ENCODE assay signal across 10 mouse cellular contexts in the genomic region with DNA sequence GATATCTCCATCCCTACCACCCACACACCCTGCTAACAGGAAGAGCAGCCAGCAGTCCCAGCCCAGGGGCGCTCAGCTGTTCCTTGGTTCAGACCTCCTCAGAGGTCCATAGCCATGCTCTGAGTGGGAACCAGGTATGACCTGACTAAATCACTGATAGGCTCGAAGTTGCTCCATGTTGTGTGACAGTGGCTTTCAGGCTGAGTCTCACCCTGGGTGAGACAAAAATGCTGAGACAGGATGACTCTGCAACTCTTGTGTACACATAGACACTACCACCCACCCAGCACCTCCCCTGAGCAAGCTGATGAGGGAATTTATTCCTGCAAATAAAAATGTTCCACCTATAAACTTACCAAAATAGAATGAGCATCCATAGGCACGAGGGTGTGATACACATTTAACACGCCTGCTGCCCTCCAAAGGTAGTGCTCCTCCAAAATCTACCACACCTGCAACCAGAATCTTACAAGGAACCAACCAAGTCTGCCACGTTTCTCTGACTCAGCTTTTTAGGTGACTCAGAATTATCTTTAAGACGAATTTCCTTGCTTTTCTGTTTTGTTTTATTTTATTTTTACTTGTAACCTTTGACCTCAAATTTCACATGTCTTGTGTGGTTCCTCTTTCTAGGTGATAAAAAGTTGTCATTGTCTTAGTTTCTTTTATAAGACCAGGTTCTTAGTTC. TPM values are rescaled to one million over a fixed set of nuclear protein-coding genes. Genes with fewer than 3 reads are reported as not detected.
A peak's percentile ranks its signal among the peaks of the same experiment; 100 is the strongest.
DNase-seq lines count a peak whose midpoint lies in the region; ATAC-seq and TF ChIP-seq lines count a peak whose summit lies in the region.
"Had no signal": no experiment of that assay in that cellular context is flagged by ENCODE, and none has a peak within 500 bp of the region (broad histone marks: within the 10 kb centered on the region; RNA-seq: fewer than 3 reads in every experiment).

No protein-coding gene starts in this region.

- DNase-seq in left cerebral cortex, adult 18-20 months (ENCODE audit: low spot score in 2 of 2), result peak; percentile 24 to 43
- DNase-seq in left cerebral cortex, postnatal 10 days (ENCODE audit: extremely low spot score in 1 of 2, low spot score in 2 of 2), result no peak
- peak; percentile 42 for DNase-seq in MEL (ENCODE audit: low read depth, low spot score)
- peak; percentile 41 to 53 for DNase-seq in spleen, postnatal 10 days (ENCODE audit: low spot score in 2 of 2)
- no peak for DNase-seq in urinary bladder, postnatal 25 days (ENCODE audit: low spot score)
- DNase-seq in layer of hippocampus, adult 8-10 months (ENCODE audit: low spot score in 2 of 2), result no peak
- DNase-seq in adrenal gland, postnatal 36 days, result no peak
- DNase-seq: cerebellum, adult 11 months; kidney, postnatal 10 days had no signal

- H3K4me1 ChIP-seq in MEL (ENCODE audit: control insufficient read depth in 1 of 2, insufficient read depth in 2 of 2, low read length in 2 of 2), result peaks cover 0 to 12% of the 10 kb centered on the region in 2 experiments; a peak in 2 of 4 replicates

- intact Hi-C loops in left cerebral cortex, postnatal 10 days (cut with DNase I), result no loop called here

- TF ChIP-seq EP300 in MEL (IDR thresholded peaks at IDR 0.05; ENCODE audit: low read depth in 1 of 2, low read length in 2 of 2), result 0 out of 4 replicates have a peak, but pooled peaks of 1 of the 2 experiments have one; percentile 17

- TF ChIP-seq POLR2A in MEL (IDR thresholded peaks at IDR 0.05; ENCODE audit: control insufficient read depth in 1 of 2, insufficient read depth in 1 of 2, low read depth in 1 of 2, low read length in 2 of 2, poor library complexity in 1 of 2), result no peak

- no peak overlapping the region for H3K4me3 ChIP-seq in MEL (ENCODE audit: control insufficient read depth in 1 of 2, insufficient read depth in 1 of 2, low read depth in 2 of 2, low read length in 2 of 2)

- ATAC-seq in erythroblast, adult 5-6 weeks (replicated peaks; ENCODE audit: low FRiP score, poor library complexity, severe bottlenecking), result peak; percentile 92

- TF ChIP-seq CTCF in MEL (IDR thresholded peaks at IDR 0.05 in 2 of 3, conservative IDR thresholded peaks at IDR 0.05 in 1 of 3; ENCODE audit: control insufficient read depth in 1 of 3, insufficient read depth in 1 of 3, low read depth in 2 of 3, low read length in 3 of 3, poor library complexity in 1 of 3, severe bottlenecking in 1 of 3), result no peak

- peaks cover 0 to 4% of the 10 kb centered on the region in 2 experiments; a peak in 2 of 4 replicates for H3K36me3 ChIP-seq in MEL (ENCODE audit: control insufficient read depth in 1 of 2, insufficient read depth in 2 of 2, low read length in 2 of 2)

- no peak for TF ChIP-seq RAD21 in MEL (IDR thresholded peaks at IDR 0.05; ENCODE audit: low read depth, low read length)

- H3K9me3 ChIP-seq in MEL (replicated peaks; ENCODE audit: insufficient read depth, low read length), result no peaks in the 10 kb centered on the region

- H3K27me3 ChIP-seq in MEL (ENCODE audit: control insufficient read depth in 1 of 2, insufficient read depth in 2 of 2, low read length in 2 of 2), result no peaks in the 10 kb centered on the region

- no peak overlapping the region for H3K27ac ChIP-seq in MEL (ENCODE audit: control insufficient read depth, low read depth, low read length)

- H3K79me2 ChIP-seq in MEL (ENCODE audit: control insufficient read depth, insufficient read depth, low read length, poor library complexity), result no peaks in the 10 kb centered on the region

- H3K9ac ChIP-seq in MEL (ENCODE audit: control insufficient read depth, low read depth, low read length, poor library complexity, severe bottlenecking), result 0 out of 2 replicates have a peak overlapping the region, but pooled peaks have one; percentile 22

TF ChIP-seq in MEL, 35 proteins besides CTCF, POLR2A, EP300 and RAD21:
- TF ChIP-seq POLR2AphosphoS2 (IDR thresholded peaks at IDR 0.05; ENCODE audit: low read length), result no peak
- TF ChIP-seq HCFC1 (IDR thresholded peaks at IDR 0.05; ENCODE audit: low read depth, low read length), result no peak
- peak; percentile 70; the same call in 1 of the 2 replicates for TF ChIP-seq GABPA (IDR thresholded peaks at IDR 0.05; ENCODE audit: low read depth, low read length)
- no peak for TF ChIP-seq NRF1 (IDR thresholded peaks at IDR 0.05; ENCODE audit: insufficient read depth, low read depth, low read length, poor library complexity, severe bottlenecking)
- TF ChIP-seq ETS1 (IDR thresholded peaks at IDR 0.05; ENCODE audit: low read depth, low read length), result peak; percentile 29; the same call in 1 of the 2 replicates
- TF ChIP-seq MAFK (IDR thresholded peaks at IDR 0.05; ENCODE audit: borderline replicate concordance, low read depth, low read length), result no peak
- TF ChIP-seq MYC (IDR thresholded peaks at IDR 0.05; ENCODE audit: low read depth, low read length), result peak; percentile 46; the same call in 1 of the 2 replicates
- TF ChIP-seq SMC3 (IDR thresholded peaks at IDR 0.05; ENCODE audit: low read depth, low read length), result no peak
- TF ChIP-seq MAZ (IDR thresholded peaks at IDR 0.05; ENCODE audit: low read depth, low read length), result no peak
- TF ChIP-seq JUND (IDR thresholded peaks at IDR 0.05; ENCODE audit: low read depth, low read length), result no peak
- TF ChIP-seq ZKSCAN1 (IDR thresholded peaks at IDR 0.05; ENCODE audit: low read depth, low read length), result no peak
- TF ChIP-seq MEF2A (IDR thresholded peaks at IDR 0.05; ENCODE audit: extremely low read depth, insufficient replicate concordance, low read depth, low read length, poor library complexity, severe bottlenecking), result no peak
- TF ChIP-seq TCF12 (IDR thresholded peaks at IDR 0.05; ENCODE audit: low read depth, low read length), result no peak
- TF ChIP-seq MXI1 (IDR thresholded peaks at IDR 0.05; ENCODE audit: low read depth, low read length), result no peak; the same call in 1 of the 2 replicates
- TF ChIP-seq USF2 (IDR thresholded peaks at IDR 0.05; ENCODE audit: borderline replicate concordance in 1 of 2, insufficient read depth in 1 of 2, low read depth in 1 of 2, low read length in 2 of 2), result no peak
- no peak for TF ChIP-seq CHD1 (IDR thresholded peaks at IDR 0.05; ENCODE audit: low read depth, low read length)
- no peak for TF ChIP-seq GATA1 (IDR thresholded peaks at IDR 0.05; ENCODE audit: low read depth, low read length)
- no peak for TF ChIP-seq NELFE (IDR thresholded peaks at IDR 0.05; ENCODE audit: low read depth, low read length)
- TF ChIP-seq ELF1 (IDR thresholded peaks at IDR 0.05; ENCODE audit: low read depth, low read length), result no peak
- no peak for TF ChIP-seq E2F4 (IDR thresholded peaks at IDR 0.05; ENCODE audit: borderline replicate concordance, low read depth, low read length)

RNA-seq across cellular contexts. Expression of a gene that starts 37.1 kb away (rescaled TPM):
- total RNA-seq in left cerebral cortex, adult 18-20 months (2021), result 10 to 100 TPM; 29.1 to 30.0 TPM
- total RNA-seq in left cerebral cortex, postnatal 10 days (2021), result 10 to 100 TPM; 16.1 to 18.4 TPM
- not detected in 2 replicates for total RNA-seq in MEL (2012; rRNA removed)
- polyA plus RNA-seq in MEL (2012; ENCODE audit: insufficient read depth in 1 of 2, insufficient read length in 2 of 2, low read depth in 1 of 2, low replicate concordance in 2 of 2, missing spikeins in 1 of 2), result under 1 TPM in 1 of 2 experiments, not detected in 1; 0.17 TPM
- 1.9 TPM in 1 of 2 replicates, not detected in the other for total RNA-seq in erythroblast, adult 5-6 weeks (2015; ENCODE audit: low replicate concordance)
- total RNA-seq in erythroblast, adult 5-6 weeks (2017; ENCODE audit: low replicate concordance), result 2.0 TPM in 1 of 2 replicates, not detected in the other
- 10 to 100 TPM; 33.3 to 41.9 (median 35.4) TPM for total RNA-seq in layer of hippocampus, adult 8-10 months (2022)
- total RNA-seq in adrenal gland, postnatal 36 days (2021), result 1 to 10 TPM in 1 of 2 experiments, under 1 TPM in 1; 0.56 to 2.0 TPM

RNA-seq across cellular contexts. Expression of a gene that starts 44.6 kb away (rescaled TPM):
- 1 to 10 TPM; 8.4 to 9.8 TPM for total RNA-seq in left cerebral cortex, adult 18-20 months (2021)
- 1 to 10 TPM; 4.8 to 6.4 TPM for total RNA-seq in left cerebral cortex, postnatal 10 days (2021)
- 6.7 and 7.1 TPM in 2 replicates for total RNA-seq in MEL (2012; rRNA removed)
- polyA plus RNA-seq in MEL (2012; ENCODE audit: insufficient read depth in 1 of 2, insufficient read length in 2 of 2, low read depth in 1 of 2, low replicate concordance in 2 of 2, missing spikeins in 1 of 2), result 1 to 10 TPM in 1 of 2 experiments, not detected in 1; 8.4 TPM
- 12.5 and 14.0 TPM in 2 replicates for total RNA-seq in erythroblast, adult 5-6 weeks (2015; ENCODE audit: low replicate concordance)
- total RNA-seq in erythroblast, adult 5-6 weeks (2017; ENCODE audit: low replicate concordance), result 10.1 and 12.8 TPM in 2 replicates
- 10 to 100 TPM in 3 of 4 experiments, 1 to 10 TPM in 1; 8.2 to 10.6 (median 10.1) TPM for total RNA-seq in layer of hippocampus, adult 8-10 months (2022)
- total RNA-seq in adrenal gland, postnatal 36 days (2021), result 10 to 100 TPM; 15.1 to 21.0 TPM

Comparison
In these comparisons a context has a peak if more than half of its experiments do, and no peak if none do; other contexts are left out.
1. DNase-seq: peak in left cerebral cortex, adult 18-20 months (2 of 2), MEL (single experiment) and spleen, postnatal 10 days (2 of 2); none in left cerebral cortex, postnatal 10 days (0 of 2), urinary bladder, postnatal 25 days (single experiment), layer of hippocampus, adult 8-10 months (0 of 2) and adrenal gland, postnatal 36 days (0 of 2).
2. RNA of a gene that starts 37.1 kb away (total RNA-seq): 33.3 to 41.9 TPM in layer of hippocampus, adult 8-10 months, 29.1 to 30.0 TPM in left cerebral cortex, adult 18-20 months and 16.1 to 18.4 TPM in left cerebral cortex, postnatal 10 days; 1.9 to 2.0 TPM in erythroblast, adult 5-6 weeks, 0.56 to 2.0 TPM in adrenal gland, postnatal 36 days and not detected in MEL; every median in the first group is over 4 times any median in the second.